In the genomic region with DNA sequence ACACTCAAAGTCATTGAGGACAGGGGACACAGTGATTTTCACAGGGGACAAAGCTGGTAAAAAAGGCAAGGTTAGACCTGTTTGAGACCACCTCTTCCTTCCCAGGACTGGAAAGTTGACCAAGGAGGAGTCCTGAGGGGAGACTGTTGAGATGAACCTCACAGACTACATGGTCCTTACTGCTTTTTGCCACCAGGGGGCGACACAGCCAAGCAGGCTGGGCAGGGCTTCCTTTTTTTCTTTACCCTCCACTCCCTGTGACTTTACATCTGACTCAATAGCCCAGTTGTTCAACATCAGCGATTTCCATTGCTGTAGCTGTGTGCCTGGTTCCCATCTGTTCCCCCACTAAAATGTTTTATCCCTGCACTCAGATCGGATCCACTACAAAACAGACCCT, we compare ENCODE assay signal across 8 mouse cellular contexts. TPM values are rescaled to one million over a fixed set of nuclear protein-coding genes. Genes with fewer than 3 reads are reported as not detected.
DNase-seq lines count a peak whose midpoint lies in the region; ATAC-seq lines count a peak whose summit lies in the region.

No protein-coding gene starts in this region.

- peaks cover 8% of the 10 kb centered on the region for H3K27me3 ChIP-seq in liver, embryonic 15.5 days

- no peaks in the 10 kb centered on the region for H3K4me1 ChIP-seq in liver, embryonic 15.5 days (replicated peaks)

- H3K9ac ChIP-seq in liver, embryonic 15.5 days: no peak overlapping the region

- peak; percentile 53 for DNase-seq in right cerebral cortex, adult 18-20 months
- no peak for DNase-seq in right cerebral cortex, postnatal 36 days (ENCODE audit: low spot score in 2 of 2)
- peak; percentile 66 for DNase-seq in c-Kit-positive CD71-negative TER-119-negative erythroid progenitor cells, embryonic 14.5 days (ENCODE audit: low read depth)
- DNase-seq in frontal cortex, postnatal 25 days (ENCODE audit: low spot score in 2 of 2): peak; percentile 54 to 63
- peak; percentile 74 for DNase-seq in kidney, adult 9 months
- peak; percentile 24 for DNase-seq in retina, postnatal 7 days (ENCODE audit: low read depth, low spot score)
- DNase-seq in urinary bladder, adult 2 months (ENCODE audit: low spot score): peak; percentile 65

- no peak overlapping the region for H3K4me2 ChIP-seq in liver, embryonic 15.5 days

- ATAC-seq in liver, embryonic 15.5 days (ENCODE audit: insufficient read depth): 0 out of 2 replicates have a peak, but pooled peaks have one; percentile 29

- H3K36me3 ChIP-seq in liver, embryonic 15.5 days (replicated peaks): no peaks in the 10 kb centered on the region

- H3K27ac ChIP-seq in liver, embryonic 15.5 days (replicated peaks): no peak overlapping the region

- H3K4me3 ChIP-seq in liver, embryonic 15.5 days (replicated peaks): no peak overlapping the region

- no peaks in the 10 kb centered on the region for H3K9me3 ChIP-seq in liver, embryonic 15.5 days (replicated peaks)

- WGBS in liver, embryonic 15.5 days (ENCODE audit: insufficient replicate concordance): 9% methylated on average over 3 of the region's 3 CpGs

RNA-seq across cellular contexts. Expression of a gene that starts 7.2 kb away (rescaled TPM):
- 7.3 and 8.9 TPM in 2 replicates for polyA plus RNA-seq in liver, embryonic 15.5 days (2015; fragmentation: Nextera tagmentation; extraction: Ambion mirVana)
- polyA plus RNA-seq in urinary bladder, adult 2 months (2012; rRNA removed): 32.7 and 42.8 TPM in 2 replicates

RNA-seq across cellular contexts. Expression of a gene that starts 36.0 kb away (rescaled TPM):
- 1.0 and 1.1 TPM in 2 replicates for polyA plus RNA-seq in liver, embryonic 15.5 days (2015; fragmentation: Nextera tagmentation; extraction: Ambion mirVana)
- polyA plus RNA-seq in urinary bladder, adult 2 months (2012; rRNA removed): 0.34 and 1.1 TPM in 2 replicates

RNA-seq across cellular contexts. Expression of a gene that starts 39.0 kb away (rescaled TPM):
- 74.7 and 78.4 TPM in 2 replicates for polyA plus RNA-seq in liver, embryonic 15.5 days (2015; fragmentation: Nextera tagmentation; extraction: Ambion mirVana)
- polyA plus RNA-seq in urinary bladder, adult 2 months (2012; rRNA removed): 33.3 and 34.0 TPM in 2 replicates

Comparison
In these comparisons a context has a peak if more than half of its experiments do, and no peak if none do; other contexts are left out.
1. DNase-seq: peak in right cerebral cortex, adult 18-20 months (single experiment), c-Kit-positive CD71-negative TER-119-negative erythroid progenitor cells, embryonic 14.5 days (single experiment), frontal cortex, postnatal 25 days (2 of 2), kidney, adult 9 months (single experiment), retina, postnatal 7 days (single experiment) and urinary bladder, adult 2 months (single experiment); none in right cerebral cortex, postnatal 36 days (0 of 2).